Mouse (Mus musculus) intestine, embryonic 14.5 days (tissue): ENCODE measurements around the gene Acsl5. TPM values are rescaled to one million over a fixed set of nuclear protein-coding genes. Genes with fewer than 3 reads are reported as not detected.
A peak's percentile ranks its signal among the peaks of the same experiment; 100 is the strongest.

Source experiments
- ATAC-seq: fragments of 200-750 bp; cut with Nextera tagmentation; replicated peaks from 2 replicates; pipeline ENCODE4 v1.8.0; 2017; ENCODE audit warnings: low read depth, moderate number of reproducible peaks, moderate TSS enrichment, moderate library complexity; ENCODE audit not compliant: low FRiP score, low TSS enrichment
- DNase-seq: peaks from one replicate; pipeline ENCODE4 v3.0.0-alpha.2; 2018; ENCODE audit warnings: low spot score
- H3K27ac ChIP-seq: fragments of 300-500 bp; sonication (generic); 2 replicates; pipeline ENCODE4 v1.5.1; 2014; ENCODE audit warnings: low read depth, mild to moderate bottlenecking, control low read depth
- H3K27me3 ChIP-seq: fragments of 300-500 bp; sonication (generic); replicated peaks from 2 replicates; pipeline ENCODE4 v1.6.1; 2014; ENCODE audit warnings: low read length, control low read depth; ENCODE audit not compliant: control insufficient read depth, insufficient read depth
- H3K36me3 ChIP-seq: fragments of 300-500 bp; sonication (generic); 2 replicates; pipeline ENCODE4 v1.6.1; 2014; ENCODE audit warnings: low read length, control low read depth; ENCODE audit not compliant: control insufficient read depth, insufficient read depth
- H3K4me1 ChIP-seq: fragments of 300-500 bp; sonication (generic); replicated peaks from 2 replicates; pipeline ENCODE4 v1.6.1; 2014; ENCODE audit warnings: low read length, control low read depth, mixed read lengths; ENCODE audit not compliant: control insufficient read depth, insufficient read depth
- H3K4me2 ChIP-seq: fragments of 300-500 bp; sonication (generic); 2 replicates; pipeline ENCODE4 v1.6.1; 2014; ENCODE audit warnings: low read length
- H3K4me3 ChIP-seq: fragments of 300-500 bp; sonication (generic); 2 replicates; pipeline ENCODE4 v1.5.1; 2014; ENCODE audit warnings: low read depth, low read length, control low read depth, mixed read lengths
- H3K9ac ChIP-seq: fragments of 300-500 bp; sonication (generic); 2 replicates; pipeline ENCODE4 v1.6.1; 2014; ENCODE audit warnings: mild to moderate bottlenecking, low read length
- H3K9me3 ChIP-seq: fragments of 300-500 bp; sonication (generic); 2 replicates; pipeline ENCODE4 v1.6.1; 2016; ENCODE audit warnings: low read length, control low read depth; ENCODE audit not compliant: control insufficient read depth
- WGBS: fragments of 180-500 bp; shearing (Covaris S2); extraction: QIAGEN DNeasy Blood & Tissue Kit; methylation state at CpG from one replicate; pipeline ENCODE4 v1.1.7; 2014; 5-methylcytosine and 5-hydroxymethylcytosine counted together
- polyA plus RNA-seq: library from polyadenylated mRNA; unstranded; fragments of >200 nt; fragmentation: Nextera tagmentation; extraction: Ambion mirVana; gene quantifications from 2 replicates; pipeline ENCODE4 v1.2.1, GENCODE M21; 2014

Acsl5 gene
- polyA plus RNA-seq = 86.5 and 93.2 TPM in 2 replicates

- WGBS = 94% methylated on average over 9 of the region's 9 CpGs
- H3K4me2 ChIP-seq = no peak within 1 kb of the TSS
- no peak within 1 kb of the TSS for H3K4me3 ChIP-seq
- DNase-seq = no peak
- H3K27me3 ChIP-seq = no peaks in the 10 kb centered on the region
- H3K9me3 ChIP-seq = 0 out of 2 replicates have a peak, but pooled peaks cover 3% of the 10 kb centered on the region
- H3K9ac ChIP-seq = no peak within 1 kb of the TSS
- no peak for ATAC-seq
- H3K4me1 ChIP-seq = no peaks in the 10 kb centered on the region; the same call in 1 of the 2 replicates
- no peaks in the 10 kb centered on the region for H3K36me3 ChIP-seq
- no peak within 1 kb of the TSS for H3K27ac ChIP-seq
Measured at GRCm38 (mm10) chr19:55251383-55252124, at the start of gene Acsl5. Acsl5 (plus strand) TSS chr19:55251938.

GRCm38 (mm10) chr19:55206482-55207138 lies 45.1 kb upstream of the Acsl5 start:
- no peaks in the 10 kb centered on the region for H3K27me3 ChIP-seq
- H3K27ac ChIP-seq = no peak overlapping the region
- no peaks in the 10 kb centered on the region for H3K4me1 ChIP-seq
- H3K36me3 ChIP-seq = no peaks in the 10 kb centered on the region
- no peak overlapping the region for H3K4me2 ChIP-seq
- H3K9me3 ChIP-seq = no peaks in the 10 kb centered on the region
- 0 out of 2 replicates have a peak, but pooled peaks have one; percentile 40 for ATAC-seq
- 36% methylated on average over 8 of the region's 8 CpGs for WGBS
- DNase-seq = no peak
- no peak overlapping the region for H3K4me3 ChIP-seq
- no peak overlapping the region for H3K9ac ChIP-seq

GRCm38 (mm10) chr19:55207205-55207604 lies 44.5 kb upstream of the Acsl5 start:
- H3K27me3 ChIP-seq = no peaks in the 10 kb centered on the region
- H3K36me3 ChIP-seq = no peaks in the 10 kb centered on the region
- H3K4me2 ChIP-seq = no peak overlapping the region
- H3K9ac ChIP-seq = no peak overlapping the region
- H3K27ac ChIP-seq = no peak overlapping the region
- WGBS = 57% methylated on average over 6 of the region's 6 CpGs
- no peaks in the 10 kb centered on the region for H3K9me3 ChIP-seq
- no peak for ATAC-seq
- DNase-seq = no peak
- no peaks in the 10 kb centered on the region for H3K4me1 ChIP-seq
- H3K4me3 ChIP-seq = no peak overlapping the region

- Histone ChIP-seq H3K9me3 (no peaks in the 10 kb centered on the region), H3K4me2 (no peak overlapping the region), H3K9ac (no peak overlapping the region), H3K27ac (no peak overlapping the region), H3K4me1 (no peaks in the 10 kb centered on the region), H3K36me3 (no peaks in the 10 kb centered on the region), H3K4me3 (no peak overlapping the region), H3K27me3 (no peaks in the 10 kb centered on the region)
- ATAC-seq (no peak), DNase-seq (no peak)
- WGBS = 58% methylated on average over 25 of the region's 25 CpGs
Measured at GRCm38 (mm10) chr19:55207746-55208538, 43.8 kb upstream of the Acsl5 start.

- 65% methylated on average over 4 of the region's 4 CpGs for WGBS
- Histone ChIP-seq H3K4me3 (no peak overlapping the region), H3K4me2 (no peak overlapping the region), H3K9me3 (no peaks in the 10 kb centered on the region), H3K27ac (no peak overlapping the region), H3K27me3 (no peaks in the 10 kb centered on the region), H3K4me1 (no peaks in the 10 kb centered on the region), H3K36me3 (no peaks in the 10 kb centered on the region), H3K9ac (no peak overlapping the region)
- DNase-seq (no peak), ATAC-seq (no peak)
Measured at GRCm38 (mm10) chr19:55208654-55209053, 43.1 kb upstream of the Acsl5 start.

GRCm38 (mm10) chr19:55209084-55209483 lies 42.7 kb upstream of the Acsl5 start:
- Histone ChIP-seq H3K9ac (no peak overlapping the region), H3K4me1 (no peaks in the 10 kb centered on the region), H3K4me3 (no peak overlapping the region), H3K4me2 (no peak overlapping the region), H3K27me3 (no peaks in the 10 kb centered on the region), H3K36me3 (no peaks in the 10 kb centered on the region), H3K9me3 (no peaks in the 10 kb centered on the region), H3K27ac (no peak overlapping the region)
- DNase-seq (no peak), ATAC-seq (no peak)
- WGBS = 84% methylated on average over 3 of the region's 3 CpGs

GRCm38 (mm10) chr19:55211698-55212097 lies 40.0 kb upstream of the Acsl5 start:
- DNase-seq (no peak), ATAC-seq (no peak)
- no peak overlapping the region for H3K9ac ChIP-seq
- H3K4me3 ChIP-seq = no peak overlapping the region
- H3K27ac ChIP-seq = no peak overlapping the region
- no peaks in the 10 kb centered on the region for H3K36me3 ChIP-seq
- WGBS = 96% methylated on average over 1 of the region's 1 CpGs
- H3K27me3 ChIP-seq = no peaks in the 10 kb centered on the region
- no peak overlapping the region for H3K4me2 ChIP-seq
- no peaks in the 10 kb centered on the region; the same call in 1 of the 2 replicates for H3K4me1 ChIP-seq
- no peaks in the 10 kb centered on the region for H3K9me3 ChIP-seq

- H3K9me3 ChIP-seq = no peaks in the 10 kb centered on the region
- 67% methylated on average over 12 of the region's 12 CpGs for WGBS
- H3K27ac ChIP-seq = no peak overlapping the region
- DNase-seq (no peak), ATAC-seq (no peak; the same call in 1 of the 2 replicates)
- H3K4me1 ChIP-seq = peaks cover 2% of the 10 kb centered on the region
- no peak overlapping the region for H3K4me3 ChIP-seq
- H3K36me3 ChIP-seq = no peaks in the 10 kb centered on the region
- no peak overlapping the region for H3K9ac ChIP-seq
- H3K27me3 ChIP-seq = no peaks in the 10 kb centered on the region
- H3K4me2 ChIP-seq = no peak overlapping the region
Measured at GRCm38 (mm10) chr19:55213617-55214340, 38.0 kb upstream of the Acsl5 start.
